ENCODE assay signal across 11 mouse cellular contexts in genomic region chr19:46141091-46141490, GRCm38 (mm10). TPM values are rescaled to one million over a fixed set of nuclear protein-coding genes. Genes with fewer than 3 reads are reported as not detected.
DNase-seq lines count a peak whose midpoint lies in the region; ATAC-seq and TF ChIP-seq lines count a peak whose summit lies in the region.
"Had no signal": no experiment of that assay in that cellular context is flagged by ENCODE, and none has a peak within 500 bp of the region (broad histone marks: within the 10 kb centered on the region; RNA-seq: fewer than 3 reads in every experiment).

No protein-coding gene starts in this region.

- H3K9ac ChIP-seq in heart, embryonic 12.5 days = peak overlapping the region; percentile 55; the same call in 1 of the 2 replicates
- no peak overlapping the region for H3K9ac ChIP-seq in heart, adult 2 months (ENCODE audit: low read depth, low read length)
- H3K9ac ChIP-seq in midbrain, embryonic 14.5 days (replicated peaks; ENCODE audit: low read length) = no peak overlapping the region
- H3K9ac ChIP-seq in heart, embryonic 15.5 days = no peak overlapping the region

- no peaks in the 10 kb centered on the region for H3K36me3 ChIP-seq in heart, embryonic 12.5 days
- H3K36me3 ChIP-seq in heart, adult 2 months (ENCODE audit: control insufficient read depth, insufficient read depth, low read length) = no peaks in the 10 kb centered on the region
- H3K36me3 ChIP-seq in midbrain, embryonic 10.5 days = no peaks in the 10 kb centered on the region
- H3K36me3 ChIP-seq in midbrain, embryonic 14.5 days (ENCODE audit: control insufficient read depth, insufficient read depth, low read length) = no peaks in the 10 kb centered on the region
- H3K36me3 ChIP-seq in heart, embryonic 15.5 days = no peaks in the 10 kb centered on the region

- ATAC-seq in heart, embryonic 12.5 days (ENCODE audit: insufficient number of reproducible peaks, low FRiP score) = peak; percentile 58; the same call in 1 of the 2 replicates
- no peak for ATAC-seq in midbrain, embryonic 14.5 days (ENCODE audit: low FRiP score, low TSS enrichment)
- ATAC-seq in heart, embryonic 15.5 days (replicated peaks; ENCODE audit: insufficient number of reproducible peaks, insufficient read depth, low FRiP score, low read depth) = peak; percentile 59
- ATAC-seq in erythroblast, adult 5-6 weeks (replicated peaks; ENCODE audit: low FRiP score, poor library complexity, severe bottlenecking) = no peak

- no peak for TF ChIP-seq POLR2A in heart, adult 2 months (IDR thresholded peaks at IDR 0.05; ENCODE audit: insufficient read depth, low read depth, low read length)

- H3K9me3 ChIP-seq in heart, embryonic 12.5 days (replicated peaks) = no peaks in the 10 kb centered on the region
- no peaks in the 10 kb centered on the region for H3K9me3 ChIP-seq in midbrain, embryonic 10.5 days (replicated peaks)
- no peaks in the 10 kb centered on the region for H3K9me3 ChIP-seq in midbrain, embryonic 14.5 days (ENCODE audit: control insufficient read depth, low read length)
- H3K9me3 ChIP-seq in heart, embryonic 15.5 days (replicated peaks) = no peaks in the 10 kb centered on the region

- TF ChIP-seq EP300 in heart, adult 2 months (IDR thresholded peaks at IDR 0.05; ENCODE audit: insufficient read depth, low read depth, low read length) = no peak

- no peak for TF ChIP-seq CTCF in heart, adult 2 months (IDR thresholded peaks at IDR 0.05)

- WGBS in heart, embryonic 12.5 days = 25% methylated on average over 6 of the region's 6 CpGs
- 58% methylated on average over 6 of the region's 6 CpGs for WGBS in heart, adult 2 months
- 18% methylated on average over 6 of the region's 6 CpGs for WGBS in midbrain, embryonic 10.5 days
- WGBS in midbrain, embryonic 14.5 days = 12% methylated on average over 6 of the region's 6 CpGs
- WGBS in heart, embryonic 15.5 days = 18% methylated on average over 6 of the region's 6 CpGs

- H3K27ac ChIP-seq in heart, embryonic 12.5 days (ENCODE audit: poor library complexity, severe bottlenecking) = peak overlapping the region; percentile 61
- no peak overlapping the region for H3K27ac ChIP-seq in heart, adult 2 months
- peak overlapping the region; percentile 6; the same call in 1 of the 2 replicates for H3K27ac ChIP-seq in midbrain, embryonic 10.5 days (replicated peaks)
- no peak overlapping the region for H3K27ac ChIP-seq in midbrain, embryonic 14.5 days (replicated peaks; ENCODE audit: low read depth, low read length)
- no peak overlapping the region for H3K27ac ChIP-seq in heart, embryonic 15.5 days

- no peak overlapping the region for H3K4me3 ChIP-seq in heart, embryonic 12.5 days
- H3K4me3 ChIP-seq in heart, adult 2 months = no peak overlapping the region
- H3K4me3 ChIP-seq in midbrain, embryonic 10.5 days = peak overlapping the region; percentile 20; the same call in 1 of the 2 replicates
- H3K4me3 ChIP-seq in midbrain, embryonic 14.5 days (replicated peaks; ENCODE audit: low read depth, low read length) = no peak overlapping the region
- no peak overlapping the region for H3K4me3 ChIP-seq in heart, embryonic 15.5 days
- H3K4me3 ChIP-seq: erythroblast, embryonic 14.5 days had no signal

- intact Hi-C loops in heart, adult 2 months (cut with DNase I) = no loop called here

- DNase-seq in heart, adult 2 months = no peak
- DNase-seq in midbrain, embryonic 10.5 days (ENCODE audit: low spot score) = peak; percentile 45
- no peak for DNase-seq in midbrain, embryonic 14.5 days
- DNase-seq in retina, embryonic 14.5 days (ENCODE audit: low spot score) = peak; percentile 74
- DNase-seq in right cerebral cortex, postnatal 10 days (ENCODE audit: low spot score in 2 of 2) = no peak

- peak overlapping the region; percentile 49 for H3K4me2 ChIP-seq in heart, embryonic 12.5 days
- H3K4me2 ChIP-seq in midbrain, embryonic 14.5 days (ENCODE audit: low read length) = no peak overlapping the region
- H3K4me2 ChIP-seq in heart, embryonic 15.5 days = peak overlapping the region; percentile 21; the same call in 1 of the 2 replicates

- peaks cover 68% of the 10 kb centered on the region for H3K27me3 ChIP-seq in heart, embryonic 12.5 days (replicated peaks)
- H3K27me3 ChIP-seq in heart, adult 2 months (ENCODE audit: control insufficient read depth, insufficient read depth, low read length) = peaks cover 6% of the 10 kb centered on the region
- H3K27me3 ChIP-seq in midbrain, embryonic 10.5 days (ENCODE audit: low read depth, poor library complexity, severe bottlenecking) = peaks cover 100% of the 10 kb centered on the region
- peaks cover 54% of the 10 kb centered on the region for H3K27me3 ChIP-seq in midbrain, embryonic 14.5 days (ENCODE audit: control insufficient read depth, insufficient read depth, low read length)
- H3K27me3 ChIP-seq in heart, embryonic 15.5 days = peaks cover 62% of the 10 kb centered on the region

- H3K4me1 ChIP-seq in heart, embryonic 12.5 days (replicated peaks) = peaks cover 42% of the 10 kb centered on the region
- peaks cover 2% of the 10 kb centered on the region for H3K4me1 ChIP-seq in heart, adult 2 months (ENCODE audit: control insufficient read depth, insufficient read depth, low read length)
- peaks cover 34% of the 10 kb centered on the region for H3K4me1 ChIP-seq in midbrain, embryonic 10.5 days
- peaks cover 12% of the 10 kb centered on the region for H3K4me1 ChIP-seq in midbrain, embryonic 14.5 days (ENCODE audit: control insufficient read depth, insufficient read depth, low read length)
- H3K4me1 ChIP-seq in heart, embryonic 15.5 days (replicated peaks) = peaks cover 35% of the 10 kb centered on the region

- H3K79me2 ChIP-seq in heart, adult 2 months (replicated peaks; ENCODE audit: control insufficient read depth, insufficient read depth, low read length) = no peaks in the 10 kb centered on the region

RNA-seq across cellular contexts. Expression of gene Pitx3, which starts 7.0 kb away (rescaled TPM):
- 1.0 and 2.2 TPM in 2 replicates for polyA plus RNA-seq in heart, embryonic 12.5 days (2016; fragmentation: Nextera tagmentation; extraction: Ambion mirVana)
- 1 to 10 TPM; 1.2 to 1.8 TPM for total RNA-seq in heart, adult 2 months (2021)
- 0.39 and 0.82 TPM in 2 replicates for polyA plus RNA-seq in heart, adult 2 months (2012; rRNA removed)
- polyA plus RNA-seq in midbrain, embryonic 10.5 days (2016; fragmentation: Nextera tagmentation; extraction: Ambion mirVana) = 0.17 and 0.43 TPM in 2 replicates
- 3.6 and 3.9 TPM in 2 replicates for polyA plus RNA-seq in midbrain, embryonic 14.5 days (2014; fragmentation: Nextera tagmentation; extraction: Ambion mirVana)
- 0.39 and 0.48 TPM in 2 replicates for polyA plus RNA-seq in heart, embryonic 15.5 days (2015; fragmentation: Nextera tagmentation; extraction: Ambion mirVana)
- not detected in 2 replicates for total RNA-seq in erythroblast, adult 5-6 weeks (2015; ENCODE audit: low replicate concordance)
- not detected in 2 replicates for total RNA-seq in erythroblast, adult 5-6 weeks (2017; ENCODE audit: low replicate concordance)
- total RNA-seq: CH12.LX had no signal
- polyA plus RNA-seq: erythroblast, embryonic 14.5 days; large intestine, adult 2 months had no signal

RNA-seq across cellular contexts. Expression of gene Elovl3, which starts 9.4 kb away (rescaled TPM):
- polyA plus RNA-seq in heart, embryonic 12.5 days (2016; fragmentation: Nextera tagmentation; extraction: Ambion mirVana) = not detected in 2 replicates
- total RNA-seq in heart, adult 2 months (2021) = under 1 TPM; 0.27 to 0.55 TPM
- polyA plus RNA-seq in heart, adult 2 months (2012; rRNA removed) = 0.31 and 1.6 TPM in 2 replicates
- not detected in 2 replicates for polyA plus RNA-seq in midbrain, embryonic 10.5 days (2016; fragmentation: Nextera tagmentation; extraction: Ambion mirVana)
- 0.47 and 0.76 TPM in 2 replicates for polyA plus RNA-seq in midbrain, embryonic 14.5 days (2014; fragmentation: Nextera tagmentation; extraction: Ambion mirVana)
- polyA plus RNA-seq in heart, embryonic 15.5 days (2015; fragmentation: Nextera tagmentation; extraction: Ambion mirVana) = not detected in 2 replicates
- not detected in 2 replicates for total RNA-seq in erythroblast, adult 5-6 weeks (2015; ENCODE audit: low replicate concordance)
- not detected in 2 replicates for total RNA-seq in erythroblast, adult 5-6 weeks (2017; ENCODE audit: low replicate concordance)
- total RNA-seq: CH12.LX had no signal
- polyA plus RNA-seq: erythroblast, embryonic 14.5 days; large intestine, adult 2 months had no signal

RNA-seq across cellular contexts. Expression of gene Gbf1, which starts 11.2 kb away (rescaled TPM):
- 53.5 and 54.1 TPM in 2 replicates for polyA plus RNA-seq in heart, embryonic 12.5 days (2016; fragmentation: Nextera tagmentation; extraction: Ambion mirVana)
- 10 to 100 TPM; 39.9 to 40.0 TPM for total RNA-seq in heart, adult 2 months (2021)
- 49.3 and 52.1 TPM in 2 replicates for polyA plus RNA-seq in heart, adult 2 months (2012; rRNA removed)
- 43.8 and 48.8 TPM in 2 replicates for polyA plus RNA-seq in midbrain, embryonic 10.5 days (2016; fragmentation: Nextera tagmentation; extraction: Ambion mirVana)
- 55.2 and 71.8 TPM in 2 replicates for polyA plus RNA-seq in midbrain, embryonic 14.5 days (2014; fragmentation: Nextera tagmentation; extraction: Ambion mirVana)
- 41.2 and 48.2 TPM in 2 replicates for polyA plus RNA-seq in heart, embryonic 15.5 days (2015; fragmentation: Nextera tagmentation; extraction: Ambion mirVana)
- total RNA-seq in erythroblast, adult 5-6 weeks (2015; ENCODE audit: low replicate concordance) = 22.8 and 22.9 TPM in 2 replicates
- total RNA-seq in erythroblast, adult 5-6 weeks (2017; ENCODE audit: low replicate concordance) = 18.1 and 21.0 TPM in 2 replicates

Comparison
In these comparisons a context has a peak if more than half of its experiments do, and no peak if none do; other contexts are left out.
1. H3K27ac ChIP-seq: peak in heart, embryonic 12.5 days (single experiment) and midbrain, embryonic 10.5 days (single experiment); none in heart, adult 2 months (single experiment), midbrain, embryonic 14.5 days (single experiment) and heart, embryonic 15.5 days (single experiment).
2. DNase-seq: peak in midbrain, embryonic 10.5 days (single experiment) and retina, embryonic 14.5 days (single experiment); none in heart, adult 2 months (0 of 2), midbrain, embryonic 14.5 days (single experiment) and right cerebral cortex, postnatal 10 days (0 of 2).
3. ATAC-seq: peak in heart, embryonic 12.5 days (single experiment) and heart, embryonic 15.5 days (single experiment); none in midbrain, embryonic 14.5 days (single experiment) and erythroblast, adult 5-6 weeks (single experiment).